Mouse (Mus musculus) liver, postnatal 0 days (tissue): ENCODE measurements around the gene Pmp22. TPM values are rescaled to one million over a fixed set of nuclear protein-coding genes. Genes with fewer than 3 reads are reported as not detected.

Experiments
- ATAC-seq: fragments of 200-750 bp; cut with Nextera tagmentation; 2 replicates; pipeline ENCODE4 v1.8.0; 2017; ENCODE audit warnings: mild to moderate bottlenecking, moderate library complexity
- DNase-seq: peaks from one replicate; pipeline ENCODE4 v3.0.0-alpha.2; 2016
- H3K27ac ChIP-seq: fragments of 300-500 bp; sonication (generic); 2 replicates; pipeline ENCODE4 v1.5.1; 2014; ENCODE audit warnings: antibody characterized with exemption, moderate library complexity, mild to moderate bottlenecking, low read depth
- H3K27me3 ChIP-seq: fragments of 300-500 bp; sonication (generic); 2 replicates; pipeline ENCODE4 v1.6.1; 2014; ENCODE audit warnings: low read length, control low read depth, mixed read lengths; ENCODE audit not compliant: insufficient read depth
- H3K36me3 ChIP-seq: fragments of 300-500 bp; sonication (generic); replicated peaks from 2 replicates; pipeline ENCODE4 v1.6.1; 2014; ENCODE audit warnings: mild to moderate bottlenecking, control low read depth, low read length, moderate library complexity, mixed read lengths; ENCODE audit not compliant: insufficient read depth
- H3K4me1 ChIP-seq: fragments of 300-500 bp; sonication (generic); 2 replicates; pipeline ENCODE4 v1.6.1; 2014; ENCODE audit warnings: antibody characterized with exemption, mild to moderate bottlenecking, control low read depth; ENCODE audit not compliant: insufficient read depth
- H3K4me2 ChIP-seq: fragments of 300-500 bp; sonication (generic); 2 replicates; pipeline ENCODE4 v1.6.1; 2014; ENCODE audit warnings: low read depth, mild to moderate bottlenecking, low read length, moderate library complexity, mixed read lengths
- H3K4me3 ChIP-seq: fragments of 300-500 bp; sonication (generic); 2 replicates; pipeline ENCODE4 v1.5.1; 2014; ENCODE audit warnings: low read depth, low read length
- H3K9ac ChIP-seq: fragments of 300-500 bp; sonication (generic); replicated peaks from 2 replicates; pipeline ENCODE4 v1.6.1; 2014; ENCODE audit warnings: mild to moderate bottlenecking, moderate library complexity
- H3K9me3 ChIP-seq: fragments of 300-500 bp; sonication (generic); 2 replicates; pipeline ENCODE4 v1.6.1; 2016; ENCODE audit warnings: mild to moderate bottlenecking, control low read depth, low read length, mixed read lengths
- CTCF ChIP-seq: sonication (generic); IDR thresholded peaks from 2 replicates; pipeline ENCODE4 v1.5.1; 2016; ENCODE audit warnings: antibody characterized with exemption, low read depth
- EP300 ChIP-seq: IDR thresholded peaks from 2 replicates; pipeline ENCODE4 v1.6.1; 2016; ENCODE audit warnings: antibody characterized with exemption, low read depth, mild to moderate bottlenecking
- WGBS: fragments of 180-500 bp; shearing (Covaris S2); extraction: QIAGEN DNeasy Blood & Tissue Kit; methylation state at CpG from one replicate; pipeline ENCODE4 v1.1.7; 2014; ENCODE audit not compliant: insufficient replicate concordance; 5-methylcytosine and 5-hydroxymethylcytosine counted together
- polyA plus RNA-seq: library from polyadenylated mRNA; unstranded; fragments of >200 nt; fragmentation: Nextera tagmentation; extraction: Ambion mirVana; gene quantifications from 2 replicates; pipeline ENCODE4 v1.2.1, GENCODE M21; 2015

Gene Pmp22
- polyA plus RNA-seq, 1 experiment from 2014 or later, result 12.9 TPM

DNA sequence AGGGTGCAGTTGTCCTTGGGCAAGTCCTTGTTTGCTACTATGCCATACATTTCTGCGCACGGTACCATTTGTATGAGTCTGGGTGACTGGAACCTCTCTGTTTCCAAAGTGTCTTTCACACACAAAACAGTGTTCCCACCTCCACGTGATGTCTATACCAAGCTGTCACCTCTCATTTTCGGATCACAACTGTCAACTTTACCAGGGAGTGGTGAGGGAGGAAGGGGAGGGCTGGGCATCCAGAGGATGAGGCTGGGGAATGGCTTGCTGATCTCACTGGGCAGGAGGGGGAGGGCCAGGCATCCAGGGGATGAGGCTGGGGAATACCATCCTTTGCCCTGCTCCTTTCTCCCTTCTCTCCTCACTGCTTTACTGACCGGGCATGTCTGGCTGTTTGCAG lies 5.2 kb downstream of the Pmp22 start:
- ATAC-seq (no peak), DNase-seq (no peak)
- Histone ChIP-seq H3K4me1 (peaks cover 6% of the 10 kb centered on the region; the same call in 1 of the 2 replicates), H3K36me3 (peaks cover 8% of the 10 kb centered on the region), H3K9me3 (no peaks in the 10 kb centered on the region), H3K4me2 (0 out of 2 replicates have a peak overlapping the region, but pooled peaks have one; percentile 73), H3K9ac (no peak overlapping the region), H3K27me3 (peaks cover 21% of the 10 kb centered on the region), H3K27ac (no peak overlapping the region), H3K4me3 (no peak overlapping the region)
- TF ChIP-seq CTCF, result no peak
- no peak for TF ChIP-seq EP300
- 73% methylated on average over 5 of the region's 5 CpGs for WGBS

DNA sequence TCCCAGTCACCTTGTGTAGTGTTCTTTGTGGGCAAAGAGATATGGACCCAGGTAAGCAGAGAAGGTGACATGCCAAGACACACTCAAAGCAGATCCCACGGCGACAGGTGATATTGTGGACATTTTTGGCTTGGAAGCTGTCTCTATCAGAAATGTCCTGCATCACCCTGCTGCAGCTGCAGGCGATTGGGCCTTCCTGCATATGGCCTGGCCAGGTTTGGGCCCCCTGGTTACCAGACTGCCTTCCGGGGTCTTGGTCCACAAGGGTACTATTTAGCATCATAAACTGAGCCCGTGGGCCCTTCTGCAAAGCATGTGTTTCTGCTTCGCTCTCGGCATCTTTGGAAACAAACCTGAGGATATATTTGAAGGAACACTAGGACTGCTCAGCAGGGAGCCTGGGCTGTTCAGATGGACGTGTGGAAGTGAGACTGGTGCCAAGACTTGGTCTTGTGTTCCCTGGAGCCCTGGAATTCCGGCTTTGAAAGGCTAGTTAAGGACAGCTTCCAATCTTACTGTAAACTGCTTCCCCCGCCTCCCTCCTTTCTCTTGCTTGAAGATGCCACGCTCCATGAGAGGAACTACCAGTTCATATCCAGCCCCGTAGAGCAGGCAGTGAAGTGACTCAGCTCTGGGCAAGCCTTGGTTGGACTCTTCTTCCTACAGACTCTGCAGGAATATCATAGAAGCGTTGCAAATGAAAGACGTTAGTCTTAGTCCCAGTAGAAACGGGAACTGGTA lies 6.1 kb downstream of the Pmp22 start:
- ATAC-seq (no peak), DNase-seq (no peak)
- H3K27ac ChIP-seq, result no peak overlapping the region
- H3K4me2 ChIP-seq, result no peak overlapping the region
- peaks cover 4% of the 10 kb centered on the region; the same call in 1 of the 2 replicates for H3K4me1 ChIP-seq
- H3K27me3 ChIP-seq, result peaks cover 21% of the 10 kb centered on the region
- 62% methylated on average over 15 of the region's 15 CpGs for WGBS
- no peak for TF ChIP-seq EP300
- TF ChIP-seq CTCF, result no peak
- H3K36me3 ChIP-seq, result peaks cover 8% of the 10 kb centered on the region
- no peaks in the 10 kb centered on the region for H3K9me3 ChIP-seq
- H3K9ac ChIP-seq, result no peak overlapping the region
- no peak overlapping the region for H3K4me3 ChIP-seq

DNA sequence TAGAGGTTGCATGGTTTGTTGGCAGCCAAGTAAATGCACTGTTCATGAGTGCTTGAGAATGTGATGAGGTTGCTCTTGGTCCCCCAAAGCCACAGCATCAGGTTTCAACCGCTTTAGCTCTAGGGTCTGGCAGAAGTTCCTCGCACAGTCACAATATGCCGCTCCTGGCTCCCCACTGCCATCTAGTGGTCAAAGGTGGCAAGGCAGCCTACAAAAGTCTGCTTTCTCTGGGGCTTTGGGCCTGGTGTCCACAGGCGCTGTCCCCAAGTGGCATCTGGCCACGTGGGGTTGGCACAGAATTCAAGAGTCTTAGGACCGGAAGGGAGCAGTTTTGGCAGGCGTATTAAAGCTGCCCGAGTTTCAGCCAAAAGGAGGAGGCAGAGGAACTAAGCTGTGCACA lies 6.8 kb downstream of the Pmp22 start:
- Histone ChIP-seq H3K9me3 (no peaks in the 10 kb centered on the region), H3K4me1 (peaks cover 4% of the 10 kb centered on the region; the same call in 1 of the 2 replicates), H3K27me3 (peaks cover 21% of the 10 kb centered on the region), H3K27ac (no peak overlapping the region), H3K36me3 (peaks cover 12% of the 10 kb centered on the region), H3K4me3 (no peak overlapping the region), H3K9ac (no peak overlapping the region), H3K4me2 (no peak overlapping the region)
- DNase-seq (peak; percentile 88), ATAC-seq (no peak)
- 5% methylated on average over 8 of the region's 8 CpGs for WGBS
- no peak for TF ChIP-seq EP300
- TF ChIP-seq CTCF, result peak; percentile 99

DNA sequence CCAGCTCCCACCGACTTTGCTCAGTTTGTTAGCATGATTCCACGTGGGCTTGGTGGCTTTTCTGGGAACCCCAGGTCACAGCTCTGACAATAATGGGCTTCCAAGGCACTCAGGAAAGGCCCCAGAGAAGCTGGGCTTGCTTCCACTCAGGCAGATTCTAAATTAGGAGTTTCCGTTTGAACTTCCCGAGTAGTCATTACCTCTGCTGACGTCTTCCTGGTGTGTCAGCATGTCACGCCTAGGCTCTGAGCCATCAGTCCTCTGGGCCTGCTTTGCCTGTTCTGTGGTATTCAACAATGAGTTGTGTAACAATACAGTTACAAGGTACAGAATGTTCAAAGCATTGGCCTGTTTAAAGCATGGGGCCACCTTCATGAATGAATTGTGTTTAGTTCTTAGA lies 7.4 kb downstream of the Pmp22 start:
- no peak for TF ChIP-seq CTCF
- TF ChIP-seq EP300, result peak; percentile 24; the same call in 1 of the 2 replicates
- no peak overlapping the region for H3K4me3 ChIP-seq
- no peak overlapping the region for H3K27ac ChIP-seq
- no peaks in the 10 kb centered on the region for H3K9me3 ChIP-seq
- H3K4me1 ChIP-seq, result no peaks in the 10 kb centered on the region
- H3K27me3 ChIP-seq, result peaks cover 17% of the 10 kb centered on the region
- WGBS, result 51% methylated on average over 6 of the region's 6 CpGs
- H3K4me2 ChIP-seq, result no peak overlapping the region
- DNase-seq, result no peak
- no peak for ATAC-seq
- peaks cover 12% of the 10 kb centered on the region for H3K36me3 ChIP-seq
- no peak overlapping the region for H3K9ac ChIP-seq

DNA sequence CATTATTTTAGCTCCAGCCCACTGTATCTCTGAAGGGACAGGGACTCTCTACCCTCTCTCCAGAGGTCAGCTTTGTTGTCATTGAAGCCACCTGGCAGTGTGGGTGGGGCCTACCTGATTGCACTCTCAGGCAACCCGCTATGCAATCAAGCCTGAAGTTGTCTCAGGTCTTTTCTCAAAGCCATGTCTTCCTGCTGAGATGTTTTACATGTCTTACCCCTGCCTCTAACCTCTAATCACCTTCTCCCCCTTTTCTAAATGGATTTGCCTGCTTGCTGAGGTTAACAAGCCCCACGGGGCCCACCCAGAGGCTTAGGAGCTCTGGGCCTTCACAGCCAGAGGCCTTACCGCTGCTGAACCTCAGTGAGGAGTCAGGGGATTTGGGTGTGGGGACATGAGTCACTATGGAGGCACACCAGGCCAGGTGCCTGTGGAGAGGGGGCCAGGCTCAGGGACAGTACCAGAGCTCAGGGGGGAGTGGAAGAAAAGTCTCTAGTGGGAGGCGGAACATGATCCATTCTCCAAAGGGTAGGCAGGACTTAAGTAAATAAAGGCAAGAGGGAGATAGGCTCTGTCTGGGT lies 8.1 kb downstream of the Pmp22 start:
- Histone ChIP-seq H3K4me1 (no peaks in the 10 kb centered on the region), H3K9me3 (no peaks in the 10 kb centered on the region), H3K4me2 (no peak overlapping the region), H3K36me3 (peaks cover 12% of the 10 kb centered on the region), H3K27me3 (peaks cover 9% of the 10 kb centered on the region; the same call in 1 of the 2 replicates), H3K9ac (0 out of 2 replicates have a peak overlapping the region, but pooled peaks have one; percentile 11), H3K4me3 (no peak overlapping the region), H3K27ac (no peak overlapping the region)
- 81% methylated on average over 4 of the region's 4 CpGs for WGBS
- TF ChIP-seq EP300 (no peak), CTCF (no peak)
- ATAC-seq (no peak), DNase-seq (no peak)

DNA sequence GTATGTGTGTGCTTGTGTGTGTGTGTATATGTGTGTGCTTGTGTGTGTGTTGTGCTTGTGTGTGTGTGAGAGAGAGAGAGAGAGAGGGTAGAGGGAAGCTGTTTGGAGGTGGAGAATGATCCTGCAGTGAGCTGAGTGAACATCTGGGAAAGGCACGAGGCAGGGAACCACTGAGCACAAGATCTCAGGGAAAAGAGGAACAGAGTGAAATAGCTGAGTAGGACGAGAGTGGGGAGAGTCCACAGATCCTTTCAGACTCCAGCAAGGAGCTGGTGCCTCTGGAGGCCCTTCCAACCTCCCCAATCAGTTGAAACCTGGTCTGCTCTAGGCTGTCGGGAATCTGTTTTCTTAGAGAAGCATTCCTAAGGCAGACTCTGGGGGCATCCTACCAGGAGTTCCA lies 10.0 kb downstream of the Pmp22 start:
- WGBS, result 36% methylated on average over 3 of the region's 3 CpGs
- no peak for DNase-seq

More for the DNA sequence above, 10.0 kb downstream of the Pmp22 start:
- ATAC-seq, result no peak
- no peak overlapping the region for H3K9ac ChIP-seq
- H3K27ac ChIP-seq, result no peak overlapping the region
- 0 out of 2 replicates have a peak, but pooled peaks cover 9% of the 10 kb centered on the region for H3K4me1 ChIP-seq
- TF ChIP-seq CTCF, result no peak
- H3K9me3 ChIP-seq, result no peaks in the 10 kb centered on the region
- H3K4me3 ChIP-seq, result no peak overlapping the region
- peaks cover 12% of the 10 kb centered on the region for H3K36me3 ChIP-seq
- no peak overlapping the region for H3K4me2 ChIP-seq
- 0 out of 2 replicates have a peak, but pooled peaks cover 4% of the 10 kb centered on the region for H3K27me3 ChIP-seq
